Mouse (Mus musculus): Measurements from ENCODE around the gene Slc25a35. TPM values are rescaled to one million over a fixed set of nuclear protein-coding genes. Genes with fewer than 3 reads are reported as not detected.
"Not testable (repeated sequence)": the region's sequence is repeated elsewhere in the genome, so short reads cannot be mapped to it uniquely, and the experiment has no call there.

Slc25a35 gene
- polyA plus RNA-seq, 2 experiments from 2014 or later, result 7.2 to 7.6 TPM

GRCm38 (mm10) chr11:69008182-69009121 is 40.5 kb downstream of the Slc25a35 start, which contains the start of gene Pfas:
TSS of gene Pfas (minus strand) at chr11:69008460.
- ATAC-seq, result peak; percentile 53

GRCm38 (mm10) chr11:69009508-69009907 is 41.6 kb downstream of the Slc25a35 start:
- ATAC-seq, result no peak

DNA sequence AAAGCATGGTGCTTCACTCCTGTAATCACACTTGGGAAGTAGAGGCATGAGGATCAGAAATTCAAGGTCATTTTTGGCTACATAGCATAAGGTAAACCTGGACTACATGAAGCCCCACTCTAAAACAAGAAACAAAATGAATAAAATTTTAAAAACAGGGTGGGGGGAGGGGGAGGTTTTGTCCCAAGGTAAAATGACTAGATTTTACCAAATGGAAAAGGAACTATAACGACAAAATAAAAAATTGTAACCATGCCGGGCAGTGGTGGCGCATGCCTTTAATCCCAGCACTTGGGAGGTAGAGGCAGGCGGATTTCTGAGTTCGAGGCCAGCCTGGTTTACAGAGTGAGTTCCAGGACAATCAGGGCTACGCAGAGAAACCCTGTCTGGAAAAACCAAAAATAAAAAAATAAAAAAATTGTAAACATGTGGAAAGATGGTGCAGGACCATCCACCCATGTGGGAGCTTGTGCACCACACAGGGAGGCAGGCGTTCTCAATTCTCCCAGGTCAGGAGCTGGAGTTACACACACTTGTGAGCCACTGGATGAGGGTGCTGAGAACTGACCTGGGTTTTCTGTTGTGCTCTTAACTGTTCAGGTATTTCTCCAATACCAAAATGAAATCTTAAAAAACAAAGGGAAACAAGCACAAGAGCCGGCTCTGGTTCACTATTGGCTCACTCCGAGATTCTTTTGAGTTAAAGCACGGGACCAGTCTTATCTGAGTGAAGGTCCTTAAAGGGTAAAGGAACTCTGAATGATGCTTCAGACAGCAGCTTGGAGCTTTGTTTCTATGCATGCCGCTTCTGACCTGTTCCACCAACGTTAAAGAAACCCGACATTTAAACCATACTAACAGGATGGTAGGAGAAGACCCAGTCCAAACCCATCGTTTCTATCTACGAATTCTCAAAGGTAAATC is 42.7 kb downstream of the Slc25a35 start:
- ATAC-seq, result no peak

DNA sequence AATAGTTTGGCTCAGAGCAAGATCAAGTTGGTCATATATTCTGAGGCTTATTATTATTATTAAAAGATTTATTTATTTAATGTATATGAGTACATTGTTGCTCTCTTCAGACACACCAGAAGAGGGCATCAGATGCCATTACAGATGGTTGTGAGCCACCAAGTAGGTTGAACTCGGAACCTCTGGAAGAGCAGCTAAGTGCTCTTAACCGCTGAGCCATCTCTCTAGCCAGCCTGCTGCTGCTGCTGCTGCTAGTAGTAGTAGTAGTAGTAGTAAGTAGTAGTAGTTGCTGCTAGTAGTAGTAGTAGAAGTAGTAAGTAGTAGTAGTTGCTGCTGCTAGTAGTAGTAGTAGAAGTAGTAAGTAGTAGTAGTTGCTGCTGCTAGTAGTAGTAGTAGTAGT is 43.5 kb downstream of the Slc25a35 start:
- ATAC-seq, result not testable (repeated sequence)

DNA sequence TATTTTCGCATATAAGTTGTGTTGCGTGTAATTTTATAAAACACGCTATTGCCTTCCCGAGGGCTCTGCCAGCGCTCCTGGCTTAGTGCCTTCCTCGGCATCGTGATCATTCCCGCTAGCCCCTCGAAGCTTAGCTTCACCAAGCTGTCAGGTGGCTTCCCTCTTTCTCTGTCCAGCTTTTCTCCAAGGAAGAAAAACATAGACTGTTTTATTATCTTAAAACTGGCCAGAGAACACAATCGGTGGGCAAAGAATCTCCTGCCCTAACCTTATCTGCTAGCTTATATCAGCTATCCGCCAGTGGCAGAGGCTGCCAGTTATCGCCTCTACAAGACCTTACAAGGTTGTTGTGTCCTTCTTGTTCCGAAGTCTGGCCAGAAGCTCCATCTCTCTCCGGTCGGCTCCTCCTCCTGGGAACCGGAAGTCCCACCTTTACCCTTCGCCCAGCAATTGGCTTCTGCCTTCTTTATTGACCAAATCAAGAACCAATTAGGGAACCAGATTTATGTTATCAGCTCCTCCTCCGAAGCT is 44.2 kb downstream of the Slc25a35 start:
- ATAC-seq, result peak; percentile 68

GRCm38 (mm10) chr11:69015644-69016441 is 47.9 kb downstream of the Slc25a35 start, which contains the start of gene Ctc1:
TSS of gene Ctc1 (plus strand) at chr11:69015911.
- peak; percentile 93 for ATAC-seq

DNA sequence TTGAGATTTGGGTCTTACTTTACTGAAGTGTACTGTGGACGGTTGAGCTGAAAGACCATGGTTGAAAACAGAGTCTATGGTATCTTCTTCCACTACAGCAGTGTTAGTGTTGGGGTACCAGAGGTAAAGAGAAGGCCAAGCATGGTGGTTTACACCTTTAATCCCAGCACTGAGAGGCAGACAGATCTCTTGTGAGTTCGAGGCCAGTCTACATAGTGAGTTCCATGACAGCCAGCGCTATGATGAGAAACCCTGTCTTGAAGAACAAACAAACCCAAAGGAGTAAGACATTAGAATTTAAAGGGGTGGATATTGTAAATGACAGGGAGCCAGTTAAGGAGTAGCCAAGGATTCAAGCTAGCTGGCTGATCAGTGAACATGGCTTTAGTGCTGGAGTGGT is 48.8 kb downstream of the Slc25a35 start:
- no peak for ATAC-seq

GRCm38 (mm10) chr11:69020691-69021090 is 52.8 kb downstream of the Slc25a35 start:
- no peak for ATAC-seq

Other genes starting within 250 kb of the Slc25a35 start
- gene Ndel1, start 96.3 kb upstream of the Slc25a35 start, polyA plus RNA-seq (2017; shearing (Covaris generic)), result 10 to 100 TPM; 31.4 to 37.2 TPM
- gene Rnf222, start 79.6 kb upstream of the Slc25a35 start, polyA plus RNA-seq (2017; shearing (Covaris generic)), result not detected
- gene Rpl26, start 66.5 kb upstream of the Slc25a35 start, polyA plus RNA-seq (2017; shearing (Covaris generic)), result 1,000 to 10,000 TPM; 2,145 to 2,203 TPM
- gene Odf4, start 41.0 kb upstream of the Slc25a35 start, polyA plus RNA-seq (2017; shearing (Covaris generic)), result not detected
- gene Arhgef15, start 10.7 kb upstream of the Slc25a35 start, polyA plus RNA-seq (2017; shearing (Covaris generic)), result under 1 TPM; 0.10 to 0.28 TPM
- 10 to 100 TPM; 42.2 to 48.3 TPM for gene Rangrf, start 7.1 kb downstream of the Slc25a35 start, polyA plus RNA-seq (2017; shearing (Covaris generic))
- 10 to 100 TPM; 20.4 to 26.3 TPM for gene Pfas, start 40.3 kb downstream of the Slc25a35 start, polyA plus RNA-seq (2017; shearing (Covaris generic))
- 10 to 100 TPM in 1 of 2 experiments, 1 to 10 TPM in 1; 8.7 to 14.6 TPM for gene Ctc1, start 47.8 kb downstream of the Slc25a35 start, polyA plus RNA-seq (2017; shearing (Covaris generic))
- gene Aurkb, start 77.5 kb downstream of the Slc25a35 start, polyA plus RNA-seq (2017; shearing (Covaris generic)), result 10 to 100 TPM; 24.3 to 33.5 TPM
- 1 to 10 TPM; 2.1 to 2.4 TPM for gene Borcs6, start 91.6 kb downstream of the Slc25a35 start, polyA plus RNA-seq (2017; shearing (Covaris generic))
- gene Tmem107, start 102.7 kb downstream of the Slc25a35 start, polyA plus RNA-seq (2017; shearing (Covaris generic)), result 1 to 10 TPM; 4.4 to 7.1 TPM
- gene Vamp2, start 120.4 kb downstream of the Slc25a35 start, polyA plus RNA-seq (2017; shearing (Covaris generic)), result 10 to 100 TPM; 27.6 to 27.9 TPM
- gene Per1, start 127.1 kb downstream of the Slc25a35 start, polyA plus RNA-seq (2017; shearing (Covaris generic)), result 1 to 10 TPM; 4.5 to 6.7 TPM
- gene Hes7, start 152.3 kb downstream of the Slc25a35 start, polyA plus RNA-seq (2017; shearing (Covaris generic)), result not detected
- gene 9130213A22Rik, start 154.5 kb downstream of the Slc25a35 start, polyA plus RNA-seq (2017; shearing (Covaris generic)), result not detected
- under 1 TPM in 1 of 2 experiments, not detected in 1; 0.09 TPM for gene Aloxe3, start 157.8 kb downstream of the Slc25a35 start, polyA plus RNA-seq (2017; shearing (Covaris generic))
- not detected for gene Alox12b, start 188.9 kb downstream of the Slc25a35 start, polyA plus RNA-seq (2017; shearing (Covaris generic))
- gene Alox8, start 229.7 kb downstream of the Slc25a35 start, polyA plus RNA-seq (2017; shearing (Covaris generic)), result 1 to 10 TPM; 2.2 to 5.0 TPM